Mouse (Mus musculus): ENCODE measurements around the gene Ldb2.

Ldb2 gene

GRCm38 (mm10) chr5:44643079-44643478 is 156.4 kb downstream of the Ldb2 start:
- no peak for DNase-seq

- DNase-seq = no peak
These were observed 158.4 kb downstream of the Ldb2 start for GRCm38 (mm10) chr5:44641060-44641459.

GRCm38 (mm10) chr5:44635546-44635945 is 163.9 kb downstream of the Ldb2 start:
- no peak for DNase-seq

GRCm38 (mm10) chr5:44629034-44629625 is 170.3 kb downstream of the Ldb2 start:
- DNase-seq = no peak

DNA sequence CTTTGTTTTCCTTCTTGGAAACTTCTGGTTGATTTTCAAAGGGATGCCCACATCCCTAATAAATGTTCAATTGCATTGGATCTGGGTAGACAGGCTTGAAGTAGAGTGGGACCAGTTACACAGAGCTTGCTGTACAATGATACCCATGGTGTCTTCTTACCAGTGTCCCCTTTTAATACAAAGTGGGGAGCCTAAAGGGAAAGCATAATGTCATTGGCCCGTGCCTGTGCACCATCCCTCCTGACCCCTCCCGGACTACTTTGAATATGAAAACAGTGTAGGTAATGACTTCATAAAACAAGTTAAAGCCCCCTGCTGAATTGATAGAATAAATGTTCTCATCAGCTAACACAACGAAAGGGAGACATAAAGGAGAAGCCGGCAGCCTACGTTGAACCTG is 172.0 kb downstream of the Ldb2 start:
- DNase-seq = no peak

- DNase-seq = no peak
These were observed 172.6 kb downstream of the Ldb2 start for GRCm38 (mm10) chr5:44626885-44627284.

DNA sequence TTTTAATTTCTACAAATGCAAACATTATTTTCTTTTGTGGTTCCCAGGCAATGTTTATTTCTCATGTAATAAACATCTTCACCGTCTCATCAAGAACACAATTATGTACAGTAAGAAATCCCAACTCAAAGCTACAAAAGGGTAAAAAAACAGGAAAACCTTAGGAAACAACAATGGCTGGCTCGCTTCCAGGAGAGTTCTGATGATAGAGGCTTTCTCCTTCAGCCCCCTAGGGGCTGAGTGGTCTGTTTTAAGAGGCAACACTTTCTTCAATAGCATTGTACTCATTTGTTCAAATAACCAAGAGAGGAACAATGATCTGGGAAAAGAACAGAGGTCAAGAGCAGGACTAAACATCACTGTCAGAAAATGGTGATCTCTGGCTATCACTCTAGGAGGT is 173.4 kb downstream of the Ldb2 start:
- peak; percentile 21 to 48 for DNase-seq

GRCm38 (mm10) chr5:44615677-44616076 is 183.8 kb downstream of the Ldb2 start:
- DNase-seq = no peak

DNA sequence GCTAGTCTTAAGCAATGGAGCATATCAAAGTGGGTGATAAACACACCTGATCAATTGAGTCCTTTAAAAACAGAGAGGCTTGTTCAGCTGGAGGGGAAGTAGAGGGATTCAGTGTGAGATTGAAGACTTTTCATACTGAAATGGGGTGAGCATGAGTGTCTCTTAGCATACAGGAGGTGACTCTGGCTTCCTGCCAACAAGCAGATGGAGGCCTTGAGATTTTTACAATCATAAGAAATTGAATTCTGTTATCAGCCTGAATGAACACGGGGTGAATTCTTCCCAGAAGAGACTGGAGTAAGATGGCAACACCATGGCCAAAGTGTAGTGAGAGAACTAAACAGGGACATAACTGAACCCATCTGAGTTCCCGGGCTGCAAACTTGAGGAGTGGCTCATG is 190.6 kb downstream of the Ldb2 start:
- no peak for DNase-seq

- no peak for DNase-seq
These were observed 198.1 kb downstream of the Ldb2 start for GRCm38 (mm10) chr5:44601340-44601739.

- DNase-seq = peak in 1 of 2 experiments; percentile 6
These were observed 205.8 kb downstream of the Ldb2 start for GRCm38 (mm10) chr5:44593522-44594218.

GRCm38 (mm10) chr5:44590750-44591149 is 208.7 kb downstream of the Ldb2 start:
- DNase-seq = peak in 1 of 2 experiments; percentile 10

- no peak for DNase-seq
These were observed 210.2 kb downstream of the Ldb2 start for GRCm38 (mm10) chr5:44589318-44589717.

DNA sequence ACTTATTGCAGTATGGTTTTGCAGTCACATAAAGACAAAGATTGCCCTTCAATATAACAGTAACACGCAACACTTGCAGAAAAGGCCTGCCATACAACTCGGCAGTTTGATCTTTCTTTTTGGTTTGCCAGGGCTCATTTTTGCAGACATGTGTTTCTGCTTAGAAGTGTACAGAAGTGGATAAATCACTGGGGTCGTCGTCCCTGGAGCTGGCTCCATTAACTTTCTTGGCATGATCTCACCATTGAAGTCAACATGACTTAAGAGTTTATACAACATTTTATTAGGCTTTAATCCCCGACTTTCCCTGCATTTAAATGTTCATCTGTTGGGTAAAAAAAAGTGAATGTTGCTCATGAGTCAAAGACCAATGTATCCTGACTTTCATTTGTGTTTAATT is 212.9 kb downstream of the Ldb2 start:
- no peak for DNase-seq

GRCm38 (mm10) chr5:44579899-44580459 is 219.5 kb downstream of the Ldb2 start:
- no peak for DNase-seq

DNA sequence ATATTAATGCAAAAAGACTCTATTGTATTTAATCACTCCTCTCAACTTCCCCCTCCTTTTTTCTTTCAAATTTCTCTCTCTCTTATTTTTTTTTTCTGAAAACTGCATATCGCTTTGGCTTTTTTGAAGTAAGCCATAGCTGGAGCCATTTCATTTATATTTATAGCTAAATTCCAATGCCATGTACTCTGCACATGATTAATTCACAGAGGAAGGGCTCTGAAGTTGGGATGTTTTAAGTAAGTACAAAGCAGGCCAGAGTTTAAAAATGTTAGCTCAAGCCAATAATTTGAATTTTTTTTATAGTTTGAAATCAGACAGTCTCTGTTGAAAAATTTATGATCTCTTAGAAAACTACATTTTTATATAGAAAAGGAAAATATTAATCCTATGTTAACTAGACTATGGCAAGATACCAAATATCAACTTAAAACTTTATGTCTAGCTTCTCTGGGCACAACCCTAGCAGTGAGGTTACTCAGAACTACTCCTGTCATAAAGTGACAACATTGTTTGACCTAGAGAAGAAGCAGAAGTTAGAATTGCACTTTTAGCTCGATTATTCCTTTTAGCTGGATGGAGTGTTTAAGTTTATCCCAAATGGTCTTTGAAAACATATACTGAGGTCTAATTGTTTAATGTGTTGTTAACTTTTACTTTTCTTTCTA is 222.7 kb downstream of the Ldb2 start:
- no peak for DNase-seq

GRCm38 (mm10) chr5:44574681-44575080 is 224.8 kb downstream of the Ldb2 start:
- no peak for DNase-seq

GRCm38 (mm10) chr5:44553765-44554352 is 245.6 kb downstream of the Ldb2 start:
- peak in 1 of 2 experiments; percentile 24 for DNase-seq

- DNase-seq = peak in 1 of 2 experiments; percentile 17
These were observed 246.3 kb downstream of the Ldb2 start for GRCm38 (mm10) chr5:44553155-44553554.

GRCm38 (mm10) chr5:44552121-44552520 is 247.4 kb downstream of the Ldb2 start:
- DNase-seq = peak; percentile 17 to 19

- no peak for DNase-seq
These were observed 251.0 kb downstream of the Ldb2 start for GRCm38 (mm10) chr5:44548468-44548867.

DNA sequence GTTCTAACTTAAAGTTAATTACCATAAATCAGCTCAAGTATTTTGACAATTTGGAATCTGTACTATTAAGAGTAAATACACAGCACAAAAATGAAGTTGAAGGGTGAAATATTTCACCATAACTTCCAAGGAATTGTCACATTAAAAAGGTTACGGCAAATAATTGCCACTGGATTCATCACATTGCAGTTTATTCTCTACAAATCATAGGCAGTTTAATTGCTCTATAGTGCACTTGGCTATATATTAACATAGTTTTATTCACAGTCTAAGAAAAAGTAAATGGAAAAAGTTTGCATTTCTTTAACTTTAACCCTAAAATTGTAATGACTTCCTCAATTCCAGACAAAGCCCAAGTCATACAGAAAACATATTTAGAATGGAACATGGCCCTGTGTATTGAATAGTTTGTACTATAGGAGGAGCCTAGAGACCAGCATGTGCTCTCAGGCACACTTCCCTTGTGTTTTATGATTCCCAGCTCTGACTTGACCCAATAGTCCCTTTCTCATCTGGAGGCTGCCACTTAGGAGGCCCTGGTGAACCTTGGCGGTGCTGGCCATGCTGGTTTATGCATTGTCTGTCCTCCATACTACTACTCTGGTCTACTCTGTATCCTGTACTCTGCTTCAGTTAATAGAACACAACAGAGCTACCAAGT is 255.9 kb downstream of the Ldb2 start:
- DNase-seq = no peak

GRCm38 (mm10) chr5:44541748-44542147 is 257.7 kb downstream of the Ldb2 start:
- DNase-seq = no peak

Data from kidney, adult 8-10 months (tissue).